Mouse (Mus musculus): ENCODE results near the gene Map2k7.
"Not testable (repeated sequence)": the region's sequence is repeated elsewhere in the genome, so short reads cannot be mapped to it uniquely, and the experiment has no call there.

Map2k7 gene

DNA sequence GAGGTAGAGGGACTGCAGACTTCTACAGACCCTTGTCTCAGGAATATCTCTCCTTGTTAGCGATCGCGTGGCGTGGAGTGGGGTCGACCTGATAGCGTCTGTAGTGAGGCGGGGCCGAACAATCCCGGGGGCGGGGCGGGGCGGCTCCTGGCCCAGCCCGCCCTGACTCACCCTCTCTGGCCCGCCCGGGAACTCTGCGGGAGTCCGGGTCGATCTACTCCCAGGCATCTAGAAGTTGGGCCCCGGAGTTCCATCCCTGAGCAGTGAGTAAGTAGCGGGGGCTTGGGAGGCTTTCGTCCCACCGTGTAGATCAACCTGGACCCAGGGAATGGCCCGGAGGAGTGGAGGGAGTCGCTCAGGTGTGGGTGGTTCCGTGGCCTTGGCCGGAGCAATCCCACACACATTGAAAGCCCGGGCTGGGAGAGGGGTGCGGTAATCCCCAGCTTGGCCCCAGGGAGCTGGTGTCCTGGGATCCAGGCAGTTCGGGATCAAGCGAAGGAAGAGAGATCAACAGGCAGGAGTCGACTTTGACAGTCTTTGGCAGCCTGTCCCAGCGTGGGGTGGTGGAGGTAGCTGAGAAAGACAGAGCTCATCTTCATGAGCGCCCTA, 11.7 kb upstream of the Map2k7 start, which contains the start of gene Lrrc8e:
TSS of gene Lrrc8e (plus strand) at position 89 of the 609 bp plus-strand sequence.
- no peak for DNase-seq (ENCODE audit: low read depth, low spot score)

DNA sequence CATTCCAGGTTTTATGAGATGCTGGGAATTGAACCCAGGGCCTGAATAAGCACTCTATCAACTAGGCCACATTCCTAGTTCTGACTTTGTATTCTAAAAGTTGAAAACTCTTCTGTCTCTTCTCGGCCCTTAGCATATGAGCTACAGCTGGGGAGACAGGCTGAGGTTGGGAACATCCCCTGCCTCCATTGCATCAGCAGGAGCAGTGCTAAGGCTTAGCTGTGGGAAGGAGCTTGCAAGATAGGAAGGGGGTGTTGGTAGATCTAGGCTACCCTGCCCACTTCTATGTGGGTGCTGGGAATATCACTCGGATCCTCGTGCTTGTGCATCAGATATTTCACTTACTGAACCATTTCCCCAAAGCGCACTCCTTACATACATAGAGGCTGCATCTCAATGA, 10.6 kb upstream of the Map2k7 start:
- DNase-seq (ENCODE audit: low read depth, low spot score), result no peak

DNA sequence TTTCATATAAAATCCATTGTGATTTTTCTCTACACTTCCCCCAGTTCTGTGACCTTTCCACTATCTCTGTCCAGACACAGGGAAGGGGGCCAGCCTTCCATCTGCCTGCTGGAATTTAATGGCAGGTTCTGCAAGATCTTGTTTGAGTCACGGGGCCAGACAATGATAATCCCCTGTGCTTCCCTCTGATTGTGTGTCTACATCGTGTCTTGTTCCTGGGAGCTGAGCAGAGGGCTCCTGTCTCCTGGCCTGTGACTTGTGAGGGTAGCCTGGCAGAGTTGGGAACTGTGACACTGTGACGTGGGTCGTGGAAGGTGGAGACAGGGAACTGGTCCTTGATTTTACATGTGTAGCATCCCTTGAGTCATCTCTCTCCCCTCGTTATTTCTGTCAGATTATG, 8.8 kb upstream of the Map2k7 start:
- DNase-seq (ENCODE audit: low read depth, low spot score), result no peak

DNA sequence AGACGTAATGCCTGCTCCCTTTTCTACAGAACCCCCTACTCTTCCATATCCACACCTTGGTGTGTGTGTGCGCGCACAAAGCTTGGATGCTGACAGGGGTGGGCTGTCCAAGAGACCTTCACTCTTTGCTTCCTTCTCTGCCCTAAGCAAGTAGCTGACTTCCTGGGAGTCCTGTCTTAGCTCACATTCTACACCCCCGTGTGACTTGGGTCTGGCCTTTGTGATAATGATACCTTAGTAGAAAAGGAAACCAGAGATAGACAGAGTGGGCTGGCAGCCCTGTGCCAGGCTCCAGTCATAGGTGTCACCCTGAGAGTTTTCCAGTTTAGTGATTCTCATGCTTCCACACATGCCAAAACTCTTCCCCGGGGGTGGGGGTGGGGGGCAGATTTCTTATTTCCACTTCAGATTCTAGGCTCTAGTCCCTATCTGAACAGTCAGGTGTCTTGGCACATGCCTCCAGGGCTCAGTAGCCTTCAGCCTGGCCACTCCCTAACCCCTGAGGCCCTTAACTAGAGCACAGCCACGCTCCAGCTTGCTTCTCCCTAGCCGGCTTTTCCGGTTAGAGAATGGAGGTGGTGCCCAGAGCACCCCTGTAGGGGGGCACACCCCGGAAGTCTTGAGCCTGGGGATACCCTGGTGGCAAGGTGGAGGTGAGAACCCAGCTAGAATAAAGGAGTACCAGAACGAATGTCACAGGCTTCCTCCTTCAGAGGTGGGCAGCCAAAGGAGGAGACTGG, 7.8 kb upstream of the Map2k7 start:
- DNase-seq (ENCODE audit: low read depth, low spot score), result no peak

DNA sequence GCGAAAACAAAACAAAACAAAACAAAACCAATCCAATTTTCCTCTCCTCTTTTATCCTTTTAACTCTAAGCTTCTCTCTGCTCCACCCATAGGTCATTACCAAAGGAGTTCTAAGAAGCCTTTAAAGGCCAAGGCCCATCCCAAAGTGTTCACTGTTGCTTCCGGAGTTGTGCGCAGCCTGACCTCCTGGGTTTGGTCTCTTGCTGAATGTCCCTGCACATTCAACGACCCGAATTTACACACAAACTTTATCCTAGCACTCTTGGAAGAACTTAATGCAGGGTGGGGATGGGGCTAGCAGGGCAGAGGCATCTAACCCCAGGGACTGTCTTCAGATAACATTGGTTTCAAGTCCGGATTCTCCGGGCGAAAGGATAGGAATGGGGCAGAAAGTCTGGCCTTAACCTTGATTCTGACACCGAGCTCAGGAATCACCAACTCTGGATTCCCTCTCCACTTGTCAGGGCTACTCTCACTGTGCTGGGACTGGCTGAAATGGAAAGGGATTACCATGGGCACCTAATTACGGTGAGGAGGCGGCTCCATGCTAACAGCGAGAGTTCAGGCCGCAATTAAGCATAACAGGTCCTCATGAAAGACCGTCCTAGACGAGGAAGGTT, 616 bp upstream of the Map2k7 start:
- DNase-seq (ENCODE audit: low read depth, low spot score), result no peak

DNA sequence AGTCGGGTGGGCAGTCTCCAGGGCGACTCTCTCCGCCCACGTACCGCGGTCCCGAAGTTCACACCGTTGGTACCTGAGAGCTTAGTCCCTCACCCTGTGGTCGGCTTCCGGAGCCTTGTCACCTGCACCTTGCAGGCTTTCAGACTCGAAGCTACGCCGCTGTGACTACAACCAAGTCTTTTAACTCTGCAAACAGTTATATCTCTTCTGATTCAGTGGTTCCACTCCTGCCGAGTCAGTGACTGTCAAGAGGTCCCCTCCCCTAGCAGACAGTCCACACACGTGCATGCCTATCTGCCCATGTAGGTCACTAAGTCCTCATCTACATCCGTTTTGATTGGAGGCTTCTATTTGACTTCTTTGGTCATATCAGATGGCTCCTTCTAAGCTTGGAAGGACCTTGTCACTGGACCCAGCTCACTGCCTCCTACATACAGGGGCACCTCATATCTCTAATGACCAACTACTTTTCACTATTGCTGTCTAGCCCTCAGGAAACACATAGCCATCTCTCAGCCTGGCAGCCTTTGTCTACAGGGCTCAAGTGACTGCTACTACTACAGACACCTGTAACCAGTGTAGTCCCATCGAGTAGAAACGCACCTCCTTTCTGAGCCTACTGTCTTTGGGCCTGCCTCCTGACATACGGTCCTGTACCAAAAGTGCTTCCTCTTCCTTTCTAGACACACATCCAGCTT, 802 bp downstream of the Map2k7 start:
- DNase-seq (ENCODE audit: low read depth, low spot score), result peak; percentile 32

DNA sequence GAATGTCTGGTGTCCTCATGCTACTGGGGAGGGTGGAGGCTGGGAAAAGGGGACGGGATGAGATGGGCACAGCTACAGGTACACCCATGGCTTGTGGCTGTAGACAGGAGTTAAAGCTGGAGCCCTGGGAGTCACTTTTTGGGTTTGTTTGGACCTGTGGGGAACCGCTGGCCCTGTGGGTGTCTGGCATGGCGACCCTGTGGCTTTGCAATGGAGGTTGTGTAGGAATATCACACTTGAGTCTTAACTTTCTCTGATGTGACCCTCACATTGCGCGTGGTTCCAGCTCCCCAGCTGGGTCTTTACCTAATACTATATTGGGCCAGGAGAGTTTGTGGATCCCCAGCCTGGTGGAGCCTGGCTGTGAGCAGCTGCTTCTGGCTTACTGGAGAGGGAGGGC, 6.5 kb downstream of the Map2k7 start:
- no peak for DNase-seq (ENCODE audit: low read depth, low spot score)

DNA sequence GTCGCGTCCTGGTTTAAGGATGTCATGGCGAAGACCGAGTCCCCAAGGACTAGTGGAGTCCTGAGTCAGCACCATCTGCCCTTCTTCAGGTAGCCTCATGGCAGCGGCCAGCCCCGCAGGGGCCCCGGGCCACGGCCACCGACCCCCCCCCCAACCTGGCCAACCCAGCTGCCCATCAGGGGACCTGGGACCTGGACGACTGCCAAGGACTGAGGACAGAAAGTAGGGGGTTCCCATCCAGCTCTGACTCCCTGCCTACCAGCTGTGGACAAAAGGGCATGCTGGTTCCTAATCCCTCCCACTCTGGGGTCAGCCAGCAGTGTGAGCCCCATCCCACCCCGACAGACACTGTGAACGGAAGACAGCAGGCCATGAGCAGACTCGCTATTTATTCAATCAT, 7.2 kb downstream of the Map2k7 start:
- DNase-seq (ENCODE audit: low read depth, low spot score), result no peak

DNA sequence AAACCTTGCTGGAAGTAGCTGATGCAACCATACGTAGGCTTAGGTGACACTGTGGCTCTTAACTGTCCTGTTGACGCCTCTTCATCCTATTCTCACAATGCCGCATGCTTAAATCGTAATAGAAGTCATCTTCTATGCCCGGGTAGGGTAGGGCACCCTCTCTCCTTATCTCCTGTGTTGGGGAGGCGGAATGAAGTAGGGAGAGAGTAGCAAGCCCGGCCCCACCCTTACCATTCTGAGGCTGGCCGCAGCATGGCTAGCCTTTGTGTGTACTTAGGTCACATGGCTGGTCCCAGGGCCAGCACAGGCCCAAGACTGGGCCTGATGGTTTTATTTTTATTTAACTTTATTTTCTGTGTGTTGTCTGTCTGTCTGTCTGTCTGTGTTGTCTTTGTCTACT, 8.7 kb downstream of the Map2k7 start:
- no peak for DNase-seq (ENCODE audit: low read depth, low spot score)

DNA sequence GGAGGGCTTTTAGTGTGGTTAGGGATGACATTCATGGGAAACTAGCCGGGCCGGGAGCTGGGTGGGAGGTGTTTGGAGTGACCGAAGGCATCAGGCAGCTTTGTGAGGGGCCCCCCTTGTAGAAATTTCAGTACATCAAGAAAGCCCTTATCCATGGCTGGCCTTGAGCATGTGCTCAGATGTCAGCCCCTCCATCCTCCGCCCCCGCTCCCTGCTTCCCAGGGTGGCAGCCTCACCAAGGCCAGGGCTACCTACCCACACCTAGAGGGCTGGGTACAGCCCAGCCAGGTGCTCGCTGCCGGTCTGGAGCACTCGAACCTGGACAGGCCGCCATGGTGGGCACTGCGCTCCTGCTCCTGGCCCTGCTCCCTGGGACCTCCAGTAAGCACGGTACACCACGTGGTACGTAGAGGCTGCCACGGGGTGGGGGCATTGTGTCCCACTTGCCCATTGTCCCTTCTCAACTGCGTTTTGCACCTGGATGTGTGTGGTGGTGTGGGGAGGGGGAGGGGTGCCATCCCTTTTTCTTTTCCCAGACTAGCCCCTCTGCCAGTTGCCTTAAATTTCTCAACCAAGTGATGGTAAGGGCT, 9.5 kb downstream of the Map2k7 start, which contains the start of gene Tgfbr3l:
TSS of gene Tgfbr3l (plus strand) at position 264 of the 590 bp plus-strand sequence.
- DNase-seq (ENCODE audit: low read depth, low spot score), result no peak

DNA sequence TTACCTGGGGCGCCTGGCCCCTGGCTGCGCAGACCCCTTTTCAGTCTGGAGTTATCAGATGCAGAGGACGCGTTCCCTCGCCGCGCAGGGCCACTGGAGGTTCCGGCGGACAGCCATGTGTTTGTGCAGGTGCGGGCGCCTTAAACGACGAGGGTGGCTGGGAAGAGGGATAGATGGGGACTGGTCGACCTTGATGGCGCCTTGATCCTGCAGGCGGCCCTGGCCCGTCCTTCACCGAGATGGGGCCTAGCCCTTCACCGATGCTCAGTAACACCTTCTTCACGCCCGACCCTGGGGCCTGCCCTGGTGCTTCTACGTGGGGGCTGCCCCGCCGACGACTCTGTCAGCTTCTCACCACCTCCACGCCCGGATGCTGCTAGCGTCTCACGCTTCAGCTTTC, 10.7 kb downstream of the Map2k7 start:
- no peak for DNase-seq (ENCODE audit: low read depth, low spot score)

DNA sequence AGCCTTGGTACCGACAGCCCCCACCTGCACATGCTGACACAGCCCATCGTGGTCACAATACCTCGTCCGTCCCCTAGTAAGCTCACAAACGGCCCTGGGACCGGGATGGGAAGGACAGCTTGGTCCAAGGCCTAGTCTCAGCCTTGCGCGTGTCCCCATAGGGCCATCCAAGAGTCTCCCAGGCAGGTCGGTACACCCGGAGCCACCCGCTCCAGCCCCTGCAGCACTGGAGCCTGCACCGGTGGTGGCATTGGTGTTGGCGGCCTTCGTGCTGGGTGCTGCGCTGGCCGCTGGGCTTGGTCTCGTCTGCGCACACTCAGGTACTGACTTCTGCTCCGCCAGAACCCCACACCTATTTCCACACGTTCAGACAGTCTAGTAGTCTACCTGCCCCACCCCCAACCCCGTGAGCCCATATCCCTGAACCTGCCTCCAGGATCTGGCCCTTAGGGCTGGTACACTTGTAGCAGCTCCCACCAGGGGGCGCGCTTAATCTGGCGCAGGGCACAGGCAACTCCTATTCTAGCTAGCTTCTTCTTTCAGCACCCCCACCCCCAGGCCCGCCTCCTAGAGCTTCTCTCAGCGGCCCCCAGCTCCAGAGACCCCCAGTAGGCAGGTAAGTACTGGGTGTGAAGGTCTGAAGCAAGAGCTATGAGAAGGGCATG, 11.9 kb downstream of the Map2k7 start:
- peak; percentile 62 for DNase-seq (ENCODE audit: low read depth, low spot score)

DNA sequence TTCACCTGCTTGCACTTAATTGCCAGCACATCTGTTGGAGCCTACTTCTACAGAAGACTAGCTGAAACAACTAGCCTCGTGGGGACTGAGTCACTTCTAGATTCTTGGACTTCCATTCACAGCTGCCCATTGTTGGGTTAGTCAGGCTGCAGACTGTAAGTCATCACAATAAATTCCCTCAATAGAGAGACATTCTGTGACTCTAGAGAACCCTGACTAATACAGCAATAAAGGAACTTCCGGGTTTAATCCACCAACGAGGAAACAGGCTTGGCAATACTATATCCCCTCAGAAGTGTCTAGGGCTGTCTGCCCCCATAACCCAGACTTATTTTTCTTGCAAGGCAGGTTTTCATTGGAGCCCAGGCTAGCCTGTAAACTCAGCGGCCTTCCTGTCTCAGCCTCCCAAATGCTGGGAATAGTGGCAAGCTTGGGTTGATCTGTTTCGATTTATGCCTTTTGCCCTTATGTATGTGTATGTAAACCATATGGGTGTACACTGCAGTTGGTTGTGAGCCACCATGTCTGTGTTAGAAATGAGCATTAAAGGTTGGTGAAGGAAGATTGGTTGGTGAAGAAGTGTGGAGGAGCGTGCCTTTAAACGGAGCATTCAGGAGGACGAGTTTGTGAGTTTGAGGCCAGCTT, 13.7 kb downstream of the Map2k7 start:
- DNase-seq (ENCODE audit: low read depth, low spot score), result no peak

DNA sequence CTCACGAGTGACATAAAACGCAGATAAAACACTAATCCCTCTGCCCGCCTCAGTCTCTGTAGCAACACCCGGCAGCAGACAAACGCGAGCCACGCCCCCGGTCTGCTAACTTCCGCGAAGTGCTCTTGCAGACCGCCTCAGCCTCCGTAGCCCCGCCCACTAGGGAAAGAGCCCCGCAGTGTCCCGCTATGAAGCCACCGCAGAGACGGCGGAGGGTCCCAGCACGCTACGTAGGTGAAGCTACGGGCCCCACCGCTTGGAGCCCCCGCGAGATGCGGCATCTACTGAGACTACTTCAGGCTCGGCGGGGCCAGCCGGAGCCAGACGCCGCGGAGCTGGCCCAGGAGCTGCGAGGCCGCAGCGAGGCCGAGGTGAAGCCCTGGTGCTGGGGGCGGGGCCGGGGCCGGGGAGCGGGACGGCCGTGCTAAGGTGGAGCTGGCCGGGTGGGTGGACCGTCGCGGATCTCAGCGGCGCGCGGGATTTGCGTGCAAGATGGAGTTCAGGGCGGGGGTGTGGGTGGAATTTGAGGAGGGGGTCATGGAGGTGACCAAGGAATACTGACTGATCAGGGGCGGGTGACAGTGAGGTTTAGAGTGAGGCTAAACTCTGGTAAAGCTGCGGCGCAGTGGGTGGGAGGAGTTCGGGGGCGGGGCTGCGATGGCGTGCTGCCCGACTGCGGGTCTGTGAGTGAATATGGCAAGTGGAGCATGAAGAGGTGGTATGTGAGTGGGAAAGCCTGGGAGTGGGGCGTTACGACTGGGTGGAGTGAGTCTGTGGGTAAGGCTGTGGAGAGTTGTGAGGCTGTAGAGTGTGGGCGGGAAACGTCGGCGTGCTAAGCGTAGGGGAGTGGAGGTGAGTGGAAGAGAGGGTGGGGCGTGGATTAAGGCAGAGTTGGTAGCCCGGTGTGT, 14.6 kb downstream of the Map2k7 start, which contains the start of gene Snapc2:
TSS of gene Snapc2 (plus strand) at position 147 of the 908 bp plus-strand sequence.
- DNase-seq (ENCODE audit: low read depth, low spot score), result peak; percentile 92

DNA sequence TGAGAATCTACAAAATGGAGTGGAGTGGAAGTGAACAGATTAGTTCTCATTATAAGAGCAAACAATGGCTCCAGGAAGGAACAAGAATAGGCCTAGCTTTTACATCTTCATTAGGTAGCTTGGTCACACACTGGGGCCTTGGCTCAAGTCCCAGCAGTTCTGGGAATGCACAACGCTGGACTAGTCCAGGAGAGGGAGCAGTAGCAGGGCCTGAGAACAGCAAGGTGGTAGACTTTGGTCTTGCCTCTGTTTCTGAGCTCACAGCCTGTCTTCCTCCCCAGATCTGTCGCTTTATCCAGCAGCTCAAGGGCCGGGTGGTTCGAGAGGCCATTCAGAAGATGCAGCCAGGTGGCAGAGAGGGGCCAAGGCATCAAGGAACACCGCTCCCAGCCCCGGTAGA, 15.5 kb downstream of the Map2k7 start:
- DNase-seq (ENCODE audit: low read depth, low spot score), result no peak

DNA sequence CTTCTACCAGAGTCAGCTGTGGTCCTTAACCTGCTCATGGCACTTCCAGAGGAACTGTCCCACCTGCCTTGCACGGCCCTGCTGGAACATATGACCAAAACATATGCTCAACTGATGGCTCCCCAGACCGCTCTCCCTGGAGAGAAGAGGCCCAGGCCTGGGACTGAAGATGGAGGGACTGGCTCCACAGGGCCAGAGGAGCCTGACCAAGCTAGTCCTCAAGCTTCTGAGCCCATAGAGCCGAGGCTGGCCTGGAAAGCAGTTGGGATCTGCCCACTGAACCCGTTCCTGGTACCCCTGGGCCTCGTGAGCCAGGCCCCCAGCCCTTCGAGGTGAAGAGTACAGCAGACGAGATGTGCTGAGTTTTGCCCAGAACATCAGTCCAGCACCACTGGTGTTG, 16.9 kb downstream of the Map2k7 start:
- DNase-seq (ENCODE audit: low read depth, low spot score), result not testable (repeated sequence)

DNA sequence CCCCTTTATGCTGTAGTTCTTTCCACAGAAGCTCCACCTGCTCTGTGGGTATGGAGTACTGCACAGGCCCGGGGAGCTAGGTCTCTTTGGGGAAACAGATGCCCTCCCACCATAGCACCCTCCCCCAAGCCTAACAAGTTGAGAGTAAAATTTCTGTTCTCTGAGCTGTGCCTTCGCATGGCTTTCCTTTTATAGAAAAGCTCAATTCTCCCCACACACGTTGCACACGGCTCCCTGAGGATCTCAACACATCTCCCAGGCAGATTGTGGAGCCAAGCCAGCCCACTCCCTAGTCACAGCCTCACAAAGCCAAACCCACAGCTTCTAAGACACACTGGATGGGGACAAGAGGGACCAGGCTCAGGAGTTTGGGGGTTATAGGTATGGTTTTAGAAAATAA, 18.4 kb downstream of the Map2k7 start:
- DNase-seq (ENCODE audit: low read depth, low spot score), result no peak

DNA sequence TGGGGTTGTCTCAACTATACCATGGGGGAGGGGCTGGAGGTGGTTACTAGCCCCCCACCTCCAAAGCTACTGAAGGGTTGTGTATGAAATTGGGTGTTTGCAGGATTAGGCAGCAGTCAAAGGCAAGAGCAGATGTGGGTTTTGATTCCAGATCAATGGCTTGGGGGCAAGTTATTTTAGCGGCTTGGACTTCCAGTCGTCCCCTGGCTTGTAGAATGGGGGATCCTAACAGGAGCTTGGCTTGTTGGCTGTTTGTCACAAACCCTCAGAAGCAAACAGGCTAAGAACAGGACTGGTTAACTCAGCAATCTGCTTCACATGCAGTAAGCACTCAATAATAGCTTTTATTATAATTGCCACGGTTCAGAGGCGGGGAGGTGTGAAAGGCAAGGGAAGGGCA, 18.8 kb downstream of the Map2k7 start:
- no peak for DNase-seq (ENCODE audit: low read depth, low spot score)

DNA sequence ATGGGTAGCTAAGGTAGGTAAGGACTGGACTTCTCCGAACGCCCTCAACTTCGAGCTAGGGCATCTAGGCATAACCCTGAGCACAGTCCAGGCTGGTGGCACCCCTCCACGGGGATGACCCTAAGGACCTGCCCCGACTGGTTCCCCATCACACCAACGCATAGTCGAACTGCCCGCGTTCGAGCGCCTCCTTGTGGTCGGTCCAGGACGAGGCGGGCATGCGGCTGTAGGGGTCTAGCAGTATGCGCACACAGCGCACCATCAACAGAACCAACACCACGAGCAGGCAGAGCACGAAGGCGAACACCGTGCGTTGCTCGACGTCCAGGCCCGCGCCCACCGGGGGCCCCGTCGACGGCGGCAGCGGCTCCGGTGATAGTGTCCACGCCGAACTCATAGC, 19.7 kb downstream of the Map2k7 start:
- no peak for DNase-seq (ENCODE audit: low read depth, low spot score)

DNA sequence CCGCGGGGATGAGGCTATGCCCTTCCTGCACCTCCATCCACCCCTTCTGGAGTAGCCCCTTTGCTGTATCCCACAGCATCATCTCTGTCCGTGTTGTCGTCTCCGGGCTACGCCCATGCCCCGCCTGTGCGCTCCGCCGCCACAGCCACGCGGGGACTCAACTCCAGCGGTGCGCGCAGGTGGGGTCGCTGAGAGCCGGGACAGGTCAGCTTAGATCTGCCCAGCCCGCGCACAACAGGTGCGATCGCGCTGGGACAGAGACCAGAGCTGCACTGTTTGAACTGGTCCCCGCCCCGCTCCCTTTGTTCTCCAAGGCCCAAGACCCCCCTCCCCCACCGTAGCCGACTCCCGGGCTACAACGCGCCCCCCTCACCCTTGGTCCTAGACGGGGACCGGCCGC, 20.1 kb downstream of the Map2k7 start:
- no peak for DNase-seq (ENCODE audit: low read depth, low spot score)
